9 mouse cellular contexts compared by ENCODE assay signal in the genomic region with DNA sequence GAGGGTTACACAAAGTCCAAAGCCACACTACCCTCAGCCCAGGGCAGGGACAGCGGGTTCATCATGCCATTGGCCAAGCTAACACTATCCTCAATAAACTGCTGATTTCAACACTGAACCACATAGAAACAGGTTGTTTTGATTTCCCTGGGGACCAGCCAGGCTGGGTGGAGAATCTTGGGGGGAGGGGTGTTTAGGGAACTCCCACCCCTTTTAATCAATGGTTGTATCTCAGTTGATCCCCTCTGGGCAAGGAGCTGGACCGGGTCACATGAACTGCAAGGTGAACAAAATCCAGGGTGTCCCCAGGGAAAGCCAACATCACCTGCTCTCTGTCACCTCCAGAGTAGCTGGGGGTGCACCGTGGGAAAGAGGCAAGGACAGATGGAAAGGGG. TPM values are rescaled to one million over a fixed set of nuclear protein-coding genes. Genes with fewer than 3 reads are reported as not detected.
A peak's percentile ranks its signal among the peaks of the same experiment; 100 is the strongest.
DNase-seq lines count a peak whose midpoint lies in the region; ATAC-seq lines count a peak whose summit lies in the region.
"Had no signal": no experiment of that assay in that cellular context is flagged by ENCODE, and none has a peak within 500 bp of the region (broad histone marks: within the 10 kb centered on the region; RNA-seq: fewer than 3 reads in every experiment).

No protein-coding gene starts in this region.

- DNase-seq in kidney, postnatal 10 days: no peak
- peak; percentile 67 for DNase-seq in embryonic facial prominence, embryonic 11.5 days (ENCODE audit: low spot score)
- DNase-seq in cerebellum, adult 11 months: no peak

- no peak overlapping the region for H3K27ac ChIP-seq in kidney, embryonic 14.5 days (ENCODE audit: low read depth, low read length)
- H3K27ac ChIP-seq in embryonic facial prominence, embryonic 11.5 days (replicated peaks; ENCODE audit: low read depth, low read length): no peak overlapping the region
- H3K27ac ChIP-seq in hindbrain, embryonic 12.5 days: no peak overlapping the region
- H3K27ac ChIP-seq in midbrain, embryonic 12.5 days (replicated peaks): no peak overlapping the region

- no peaks in the 10 kb centered on the region for H3K36me3 ChIP-seq in kidney, embryonic 14.5 days (ENCODE audit: control insufficient read depth, insufficient read depth, low read length)
- H3K36me3 ChIP-seq in embryonic facial prominence, embryonic 11.5 days (replicated peaks; ENCODE audit: control insufficient read depth, insufficient read depth, low read depth, low read length): no peaks in the 10 kb centered on the region
- H3K36me3 ChIP-seq in hindbrain, embryonic 12.5 days: 0 out of 2 replicates have a peak, but pooled peaks cover 3% of the 10 kb centered on the region
- no peaks in the 10 kb centered on the region for H3K36me3 ChIP-seq in midbrain, embryonic 12.5 days

- ATAC-seq in kidney, embryonic 14.5 days (ENCODE audit: low FRiP score, low TSS enrichment): no peak
- no peak for ATAC-seq in embryonic facial prominence, embryonic 11.5 days (replicated peaks; ENCODE audit: insufficient number of reproducible peaks, low FRiP score, low TSS enrichment, low read depth)
- no peak for ATAC-seq in hindbrain, embryonic 12.5 days (ENCODE audit: low FRiP score)
- ATAC-seq in midbrain, embryonic 12.5 days (ENCODE audit: low FRiP score, low read depth): no peak
- ATAC-seq in activated CD4-positive, CD25-positive, alpha-beta regulatory T cell, adult 4 months: no peak
- no peak for ATAC-seq in inflammation-experienced regulatory T-cells, adult 6 months
- ATAC-seq: Patski had no signal

- H3K4me1 ChIP-seq in kidney, embryonic 14.5 days (ENCODE audit: control insufficient read depth, insufficient read depth, low read length): peaks cover 45% of the 10 kb centered on the region
- peaks cover 20% of the 10 kb centered on the region for H3K4me1 ChIP-seq in embryonic facial prominence, embryonic 11.5 days (ENCODE audit: control insufficient read depth, insufficient read depth, low read length)
- H3K4me1 ChIP-seq in hindbrain, embryonic 12.5 days: peaks cover 66% of the 10 kb centered on the region
- peaks cover 60% of the 10 kb centered on the region for H3K4me1 ChIP-seq in midbrain, embryonic 12.5 days

- peak overlapping the region; percentile 77 for H3K4me2 ChIP-seq in kidney, embryonic 14.5 days (replicated peaks; ENCODE audit: low read depth, low read length)
- peak overlapping the region; percentile 88 for H3K4me2 ChIP-seq in embryonic facial prominence, embryonic 11.5 days (ENCODE audit: low read depth, low read length)
- H3K4me2 ChIP-seq in hindbrain, embryonic 12.5 days (replicated peaks): peak overlapping the region; percentile 96
- peak overlapping the region; percentile 95 for H3K4me2 ChIP-seq in midbrain, embryonic 12.5 days (replicated peaks)

- WGBS in kidney, embryonic 14.5 days: 23% methylated on average over 3 of the region's 3 CpGs
- 20% methylated on average over 3 of the region's 3 CpGs for WGBS in embryonic facial prominence, embryonic 11.5 days
- WGBS in hindbrain, embryonic 12.5 days: 32% methylated on average over 3 of the region's 3 CpGs
- WGBS in midbrain, embryonic 12.5 days: 31% methylated on average over 3 of the region's 3 CpGs

- H3K9me3 ChIP-seq in kidney, embryonic 14.5 days (ENCODE audit: control insufficient read depth, low read length): no peaks in the 10 kb centered on the region
- no peaks in the 10 kb centered on the region for H3K9me3 ChIP-seq in embryonic facial prominence, embryonic 11.5 days (replicated peaks; ENCODE audit: control insufficient read depth, low read length)
- no peaks in the 10 kb centered on the region for H3K9me3 ChIP-seq in hindbrain, embryonic 12.5 days (replicated peaks)
- no peaks in the 10 kb centered on the region for H3K9me3 ChIP-seq in midbrain, embryonic 12.5 days

- no peaks in the 10 kb centered on the region for H3K27me3 ChIP-seq in kidney, embryonic 14.5 days (ENCODE audit: control insufficient read depth, insufficient read depth, low read length)
- H3K27me3 ChIP-seq in embryonic facial prominence, embryonic 11.5 days (ENCODE audit: control insufficient read depth, insufficient read depth, low read length): no peaks in the 10 kb centered on the region
- H3K27me3 ChIP-seq in hindbrain, embryonic 12.5 days: peaks cover 30% of the 10 kb centered on the region
- peaks cover 47% of the 10 kb centered on the region for H3K27me3 ChIP-seq in midbrain, embryonic 12.5 days

- peak overlapping the region; percentile 73 for H3K4me3 ChIP-seq in kidney, embryonic 14.5 days (ENCODE audit: low read length)
- H3K4me3 ChIP-seq in embryonic facial prominence, embryonic 11.5 days (ENCODE audit: low read depth, low read length): peak overlapping the region; percentile 86
- H3K4me3 ChIP-seq in hindbrain, embryonic 12.5 days: peak overlapping the region; percentile 83
- H3K4me3 ChIP-seq in midbrain, embryonic 12.5 days: peak overlapping the region; percentile 75

- H3K9ac ChIP-seq in kidney, embryonic 14.5 days (ENCODE audit: low read depth, low read length): peak overlapping the region; percentile 93; the same call in 1 of the 2 replicates
- peak overlapping the region; percentile 99 for H3K9ac ChIP-seq in embryonic facial prominence, embryonic 11.5 days (replicated peaks; ENCODE audit: low read length)
- H3K9ac ChIP-seq in hindbrain, embryonic 12.5 days: peak overlapping the region; percentile 96
- H3K9ac ChIP-seq in midbrain, embryonic 12.5 days (replicated peaks): peak overlapping the region; percentile 84; the same call in 1 of the 2 replicates

RNA-seq across cellular contexts. Expression of a gene that starts 2.1 kb away (rescaled TPM):
- polyA plus RNA-seq in kidney, embryonic 14.5 days (2014; fragmentation: Nextera tagmentation; extraction: Ambion mirVana): 69.3 and 80.4 TPM in 2 replicates
- 166 and 168 TPM in 2 replicates for polyA plus RNA-seq in embryonic facial prominence, embryonic 11.5 days (2014; fragmentation: Nextera tagmentation; extraction: Ambion mirVana)
- polyA plus RNA-seq in hindbrain, embryonic 12.5 days (2016; fragmentation: Nextera tagmentation; extraction: Ambion mirVana): 185 and 186 TPM in 2 replicates
- polyA plus RNA-seq in midbrain, embryonic 12.5 days (2016; fragmentation: Nextera tagmentation; extraction: Ambion mirVana): 76.1 and 113 TPM in 2 replicates
- polyA plus RNA-seq in activated CD4-positive, CD25-positive, alpha-beta regulatory T cell, adult 4 months (2017; shearing (Covaris generic)): 1 to 10 TPM; 1.3 to 1.5 TPM
- polyA plus RNA-seq in inflammation-experienced regulatory T-cells, adult 6 months (2017; shearing (Covaris generic)): 1 to 10 TPM; 2.5 to 3.3 (median 2.8) TPM

Comparison
In these comparisons a context has a peak if more than half of its experiments do, and no peak if none do; other contexts are left out.
1. RNA of a gene that starts 2.1 kb away (polyA plus RNA-seq): 185 to 186 TPM in hindbrain, embryonic 12.5 days, 166 to 168 TPM in embryonic facial prominence, embryonic 11.5 days, 76.1 to 113 TPM in midbrain, embryonic 12.5 days and 69.3 to 80.4 TPM in kidney, embryonic 14.5 days; 2.5 to 3.3 TPM in inflammation-experienced regulatory T-cells, adult 6 months and 1.3 to 1.5 TPM in activated CD4-positive, CD25-positive, alpha-beta regulatory T cell, adult 4 months; every median in the first group is over 10 times any median in the second.
2. Peak in every context shown above with its lines, with median percentiles within 50 percentile points of each other: H3K4me2 ChIP-seq, H3K4me3 ChIP-seq and H3K9ac ChIP-seq.